Mouse (Mus musculus) CH12.LX (cell line): ENCODE results near the gene Apoa1. TPM values are rescaled to one million over a fixed set of nuclear protein-coding genes. Genes with fewer than 3 reads are reported as not detected.

ENCODE experiments used
- DNase-seq: peaks from one replicate; pipeline ENCODE4 v3.0.0-alpha.2; 2013; ENCODE audit errors: extremely low read depth
- H3K27ac ChIP-seq: 2 replicates; pipeline ENCODE4 v1.5.1; 2012; ENCODE audit warnings: low read depth, mild to moderate bottlenecking, control low read depth, moderate library complexity; ENCODE audit not compliant: insufficient read depth
- H3K27me3 ChIP-seq: replicated peaks from 2 replicates; pipeline ENCODE3; 2012; ENCODE audit warnings: inconsistent platforms
- H3K36me3 ChIP-seq, 2 experiments: replicated peaks in 1 of 2; 2 replicates each; pipeline versions ENCODE3 to v1.6.1; 2012; ENCODE audit warnings: inconsistent platforms in 1 of 2, low read length in 1 of 2, mild to moderate bottlenecking in 1 of 2, mixed read lengths in 1 of 2, moderate library complexity in 1 of 2; ENCODE audit not compliant: control insufficient read depth in 1 of 2, insufficient read depth in 1 of 2
- H3K4me1 ChIP-seq, 2 experiments: 2 replicates each; pipeline ENCODE4 v1.6.1; 2012; ENCODE audit warnings: inconsistent platforms in 1 of 2, moderate library complexity in 1 of 2; ENCODE audit not compliant: insufficient read depth in 2 of 2, control insufficient read depth in 1 of 2
- H3K4me2 ChIP-seq: 2 replicates; pipeline ENCODE4 v1.6.1; 2012; ENCODE audit warnings: low read depth, mild to moderate bottlenecking, control low read depth; ENCODE audit not compliant: poor library complexity, insufficient read depth, severe bottlenecking
- H3K4me3 ChIP-seq, 3 experiments: fragments of 150-350 bp in 1 of 3; sonication (generic) in 1 of 3; replicated peaks in 1 of 3; 2 replicates each; pipeline versions ENCODE3 to v1.5.1; 2011 to 2012; ENCODE audit warnings: low read depth in 2 of 3, low read length in 2 of 3, mild to moderate bottlenecking in 2 of 3, moderate library complexity in 2 of 3, control low read depth in 1 of 3, improper control_type of control experiment in 1 of 3, inconsistent platforms in 1 of 3, mixed read lengths in 1 of 3; ENCODE audit not compliant: poor library complexity in 1 of 3
- H3K79me2 ChIP-seq: replicated peaks from 2 replicates; pipeline ENCODE4 v1.6.1; 2012; ENCODE audit warnings: mild to moderate bottlenecking, moderate library complexity; ENCODE audit not compliant: control insufficient read depth, poor library complexity, insufficient read depth, severe bottlenecking; ENCODE audit errors: extremely low read depth
- H3K9ac ChIP-seq: 2 replicates; pipeline ENCODE4 v1.6.1; 2012; ENCODE audit warnings: low read depth, mild to moderate bottlenecking, control low read depth, moderate library complexity; ENCODE audit not compliant: insufficient read depth
- H3K9me3 ChIP-seq: replicated peaks from 2 replicates; pipeline ENCODE3; 2012; ENCODE audit warnings: low read length, inconsistent platforms, mixed read lengths
- BHLHE40 ChIP-seq: IDR thresholded peaks from 2 replicates; pipeline ENCODE4 v1.6.1; 2011; ENCODE audit warnings: mild to moderate bottlenecking, low read depth, low read length, improper control_type of control experiment
- CHD2 ChIP-seq: IDR thresholded peaks from 2 replicates; pipeline ENCODE4 v1.6.1; 2011; ENCODE audit warnings: low read length, improper control_type of control experiment
- MAX ChIP-seq: IDR thresholded peaks from 2 replicates; pipeline ENCODE4 v1.6.1; 2011; ENCODE audit warnings: low read length, improper control_type of control experiment
- MYC ChIP-seq: IDR thresholded peaks from 2 replicates; pipeline ENCODE4 v1.6.1; 2011; ENCODE audit warnings: low read depth, mild to moderate bottlenecking, improper control_type of control experiment, low read length
- NELFE ChIP-seq: IDR thresholded peaks from 2 replicates; pipeline ENCODE4 v1.6.1; 2011; ENCODE audit warnings: low read depth, low read length, improper control_type of control experiment
- NRF1 ChIP-seq: IDR thresholded peaks from 2 replicates; pipeline ENCODE4 v1.6.1; 2014; ENCODE audit warnings: low read depth, mild to moderate bottlenecking, inconsistent platforms, low read length, improper control_type of control experiment, moderate library complexity
- PAX5 ChIP-seq: IDR thresholded peaks from 2 replicates; pipeline ENCODE4 v1.6.1; 2012; ENCODE audit warnings: low read length, inconsistent platforms, mixed read lengths
- SMC3 ChIP-seq: IDR thresholded peaks from 2 replicates; pipeline ENCODE4 v1.6.1; 2011; ENCODE audit warnings: low read depth, low read length, improper control_type of control experiment
- USF1 ChIP-seq: IDR thresholded peaks from 2 replicates; pipeline ENCODE4 v1.6.1; 2014; ENCODE audit warnings: low read depth, mild to moderate bottlenecking, inconsistent platforms, low read length, improper control_type of control experiment
- USF2 ChIP-seq: conservative IDR thresholded peaks from 2 replicates; pipeline ENCODE4 v1.6.1; 2011; ENCODE audit warnings: low read depth, low read length, improper control_type of control experiment
- dilution Hi-C: fragments of 300-500 bp; cut with MboI; formaldehyde crosslinking; loops from 2 replicates; pipeline ENCODE4 v1.14.3; 2020; ENCODE audit warnings: low sequenced_read_pairs; ENCODE audit not compliant: extremely low pct_unique_long_range_greater_than_20kb, extremely low pct_ligation_motif_present
- in situ Hi-C: fragments of 300-500 bp; cut with MboI; formaldehyde crosslinking; loops from 3 replicates; pipeline ENCODE4 v1.14.3; 2019; ENCODE audit warnings: low sequenced_read_pairs, low pct_ligation_motif_present, low pct_unique_long_range_greater_than_20kb, mixed read lengths
- polyA plus RNA-seq: library from polyadenylated mRNA; unstranded; fragments of >175 nt; gene quantifications from 2 replicates; pipeline ENCODE4 v1.2.1, GENCODE M21; 2012; ENCODE audit warnings: low read depth; ENCODE audit not compliant: insufficient read length
- total RNA-seq, 2 experiments: library from RNA; depleted of rRNA; stranded (reverse); fragments of 300-350 nt in 1 of 2; fragments of >200 nt in 1 of 2; gene quantifications; 2 replicates each; pipeline ENCODE4 v1.2.3; 2012 to 2014

Gene Apoa1
- total and polyA plus RNA-seq, 3 experiments = not detected

DNA sequence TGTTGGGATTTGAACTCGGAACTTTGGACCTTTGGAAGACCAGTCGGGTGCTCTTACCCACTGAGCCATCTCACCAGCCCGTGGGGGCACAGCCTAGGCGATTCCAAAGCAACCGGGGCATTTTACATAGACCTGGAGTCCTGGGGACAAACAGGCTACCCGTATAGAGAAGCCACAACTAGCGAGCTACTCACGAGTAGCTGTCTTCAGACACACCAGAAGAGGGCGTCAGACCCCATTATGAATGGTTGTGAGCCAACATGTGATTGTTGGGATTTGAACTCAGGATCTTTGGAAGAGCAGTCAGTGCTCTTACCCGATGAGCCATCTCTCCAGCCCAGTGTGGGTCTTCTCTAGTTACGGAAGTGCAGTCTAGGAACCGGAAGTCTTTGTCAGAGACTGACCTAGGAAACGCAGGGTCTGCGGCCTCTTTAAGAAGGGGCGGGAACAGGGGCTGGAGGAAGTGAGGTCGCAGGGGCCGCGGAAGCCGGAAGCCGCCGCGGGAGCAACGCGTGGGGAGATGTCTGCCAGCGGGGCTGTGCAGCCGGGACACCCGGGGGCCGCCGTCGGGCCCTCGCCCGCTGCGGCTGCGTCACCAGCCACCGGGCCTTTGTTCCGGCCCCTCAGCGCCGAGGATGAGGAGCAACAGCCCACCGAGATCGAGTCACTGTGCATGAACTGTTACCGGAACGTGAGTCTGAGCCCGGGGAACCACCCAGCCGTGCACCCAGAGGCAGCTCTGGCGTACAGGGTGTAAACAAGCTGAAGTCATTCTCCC, 44.5 kb downstream of the Apoa1 start, which contains the start of gene Zpr1 (continued):
- TF ChIP-seq SMC3 (no peak), MYC (peak; percentile 59), NELFE (peak; percentile 93), CHD2 (peak; percentile 53; the same call in 1 of the 2 replicates), USF1 (no peak), BHLHE40 (peak; percentile 35; the same call in 1 of the 2 replicates), MAX (no peak; the same call in 1 of the 2 replicates), USF2 (no peak), PAX5 (no peak)
- TF ChIP-seq, all 38 proteins: peak for 18

DNA sequence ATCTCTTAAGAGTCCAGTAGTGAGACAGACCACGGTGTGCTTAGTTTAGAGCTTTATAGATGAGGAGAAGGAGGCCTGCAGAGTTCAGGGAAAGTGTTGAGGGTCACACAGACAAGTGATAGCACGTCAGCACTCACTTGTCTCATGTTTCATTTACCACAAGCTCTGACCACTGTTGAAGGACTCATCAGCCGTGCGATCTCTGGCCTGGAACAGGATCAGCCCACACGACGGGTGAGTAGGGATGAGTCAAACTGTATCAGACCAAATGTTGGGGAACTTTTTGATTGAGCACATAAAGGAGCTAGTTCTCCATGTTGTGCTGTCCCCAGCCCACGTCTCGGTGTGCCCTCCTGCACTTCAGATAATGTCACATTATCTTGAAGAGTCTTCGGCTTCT, 46.1 kb downstream of the Apoa1 start:
- no peak overlapping the region for H3K27ac ChIP-seq
- H3K27me3 ChIP-seq = no peaks in the 10 kb centered on the region
- TF ChIP-seq NRF1 = no peak
- H3K9ac ChIP-seq = no peak overlapping the region
- dilution Hi-C loops = no loop called here
- H3K4me2 ChIP-seq = peak overlapping the region; percentile 92
- no peak overlapping the region for H3K4me3 ChIP-seq
- no peak for DNase-seq
- in situ Hi-C loops = no loop called here
- H3K79me2 ChIP-seq = peaks cover 17% of the 10 kb centered on the region
- H3K4me1 ChIP-seq = peaks cover 6 to 23% of the 10 kb centered on the region in 2 experiments
- peaks cover 42 to 63% of the 10 kb centered on the region in 2 experiments for H3K36me3 ChIP-seq
- H3K9me3 ChIP-seq = no peaks in the 10 kb centered on the region

Other genes starting within 250 kb of the Apoa1 start
- gene Pafah1b2, start 215.9 kb upstream of the Apoa1 start, total RNA-seq (2012; rRNA removed) = 94.8 and 117 TPM in 2 replicates
- 109 and 125 TPM in 2 replicates for gene Pafah1b2, start 215.9 kb upstream of the Apoa1 start, total RNA-seq (2014; rRNA removed)
- gene Pafah1b2, start 215.9 kb upstream of the Apoa1 start, polyA plus RNA-seq = 122 and 130 TPM in 2 replicates
- 17.4 and 21.4 TPM in 2 replicates for gene Sik3, start 215.8 kb upstream of the Apoa1 start, total RNA-seq (2012; rRNA removed)
- 13.6 and 14.9 TPM in 2 replicates for gene Sik3, start 215.8 kb upstream of the Apoa1 start, total RNA-seq (2014; rRNA removed)
- 28.0 and 29.8 TPM in 2 replicates for gene Sik3, start 215.8 kb upstream of the Apoa1 start, polyA plus RNA-seq
- not detected in 2 replicates for gene Apoc3, start 7.1 kb downstream of the Apoa1 start, total RNA-seq (2012; rRNA removed)
- gene Apoc3, start 7.1 kb downstream of the Apoa1 start, total RNA-seq (2014; rRNA removed) = not detected in 2 replicates
- not detected in 2 replicates for gene Apoc3, start 7.1 kb downstream of the Apoa1 start, polyA plus RNA-seq
- gene Apoa4, start 12.1 kb downstream of the Apoa1 start, total RNA-seq (2012; rRNA removed) = not detected in 2 replicates
- gene Apoa4, start 12.1 kb downstream of the Apoa1 start, total RNA-seq (2014; rRNA removed) = not detected in 2 replicates
- gene Apoa4, start 12.1 kb downstream of the Apoa1 start, polyA plus RNA-seq = not detected in 2 replicates
- gene Apoa5, start 40.1 kb downstream of the Apoa1 start, total RNA-seq (2012; rRNA removed) = 0.08 TPM in 1 of 2 replicates, not detected in the other
- not detected in 2 replicates for gene Apoa5, start 40.1 kb downstream of the Apoa1 start, total RNA-seq (2014; rRNA removed)
- not detected in 2 replicates for gene Apoa5, start 40.1 kb downstream of the Apoa1 start, polyA plus RNA-seq
- gene Zpr1, start 44.5 kb downstream of the Apoa1 start, total RNA-seq (2012; rRNA removed) = 46.0 and 57.2 TPM in 2 replicates
- 65.7 and 66.8 TPM in 2 replicates for gene Zpr1, start 44.5 kb downstream of the Apoa1 start, total RNA-seq (2014; rRNA removed)
- gene Zpr1, start 44.5 kb downstream of the Apoa1 start, polyA plus RNA-seq = 108 and 111 TPM in 2 replicates
- 15.9 and 18.8 TPM in 2 replicates for gene Bud13, start 54.4 kb downstream of the Apoa1 start, total RNA-seq (2012; rRNA removed)
- 13.5 and 14.4 TPM in 2 replicates for gene Bud13, start 54.4 kb downstream of the Apoa1 start, total RNA-seq (2014; rRNA removed)
- gene Bud13, start 54.4 kb downstream of the Apoa1 start, polyA plus RNA-seq = 28.1 and 32.5 TPM in 2 replicates
- gene 4931429L15Rik, start 91.4 kb downstream of the Apoa1 start, total RNA-seq (2012; rRNA removed) = not detected in 2 replicates
- not detected in 2 replicates for gene 4931429L15Rik, start 91.4 kb downstream of the Apoa1 start, total RNA-seq (2014; rRNA removed)
- not detected in 2 replicates for gene 4931429L15Rik, start 91.4 kb downstream of the Apoa1 start, polyA plus RNA-seq